Mouse (Mus musculus): Measurements from ENCODE around the gene Gm38392.
"Not testable (repeated sequence)": the region's sequence is repeated elsewhere in the genome, so short reads cannot be mapped to it uniquely, and the experiment has no call there.

The Gm38392 gene

GRCm38 (mm10) chr3:88287110-88287509 is at the start of gene Gm38392:
TSS of gene Gm38392 (minus strand) at chr3:88287210.
- no peak for DNase-seq (ENCODE audit: extremely low read depth, insufficient read length, low spot score)

- peak; percentile 97 for DNase-seq (ENCODE audit: extremely low read depth, insufficient read length, low spot score)
Measured at GRCm38 (mm10) chr3:88336058-88337013, 49.3 kb upstream of the Gm38392 start, which contains the start of the genes Tmem79 and Smg5. TSS of gene Tmem79 (minus strand) at chr3:88336148. TSS of gene Smg5 (plus strand) at chr3:88336260.

DNA sequence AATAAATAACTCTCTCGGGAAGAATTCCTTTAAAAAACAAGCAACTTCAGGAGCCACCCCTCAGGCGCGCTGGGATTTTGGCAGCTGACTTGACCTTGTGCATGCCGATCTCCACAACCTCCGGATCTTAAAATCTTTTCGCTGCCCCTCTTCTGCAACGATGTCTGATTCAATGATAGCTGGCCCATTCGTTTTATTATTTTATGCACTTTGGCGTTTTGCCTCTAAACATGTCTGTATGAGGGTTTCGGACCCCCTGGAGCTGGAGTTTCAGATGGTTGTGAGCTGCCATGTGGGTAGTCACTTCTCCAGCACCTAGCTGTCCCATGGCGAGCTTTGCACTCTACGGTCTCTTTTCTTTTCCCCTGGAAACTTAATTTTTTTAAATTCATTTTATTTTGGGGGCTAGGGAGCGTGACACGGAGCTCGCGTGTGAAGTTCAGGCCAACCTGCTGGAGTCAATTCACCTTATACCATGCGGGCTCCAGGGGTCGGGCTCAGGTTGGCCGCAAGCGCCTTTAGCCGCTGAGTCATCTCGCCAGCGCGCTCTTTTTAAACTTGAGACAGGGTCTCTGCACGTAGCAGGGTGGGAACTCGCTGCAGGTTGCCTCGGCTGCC is 48.5 kb upstream of the Gm38392 start:
- DNase-seq (ENCODE audit: extremely low read depth, insufficient read length, low spot score), result no peak

DNA sequence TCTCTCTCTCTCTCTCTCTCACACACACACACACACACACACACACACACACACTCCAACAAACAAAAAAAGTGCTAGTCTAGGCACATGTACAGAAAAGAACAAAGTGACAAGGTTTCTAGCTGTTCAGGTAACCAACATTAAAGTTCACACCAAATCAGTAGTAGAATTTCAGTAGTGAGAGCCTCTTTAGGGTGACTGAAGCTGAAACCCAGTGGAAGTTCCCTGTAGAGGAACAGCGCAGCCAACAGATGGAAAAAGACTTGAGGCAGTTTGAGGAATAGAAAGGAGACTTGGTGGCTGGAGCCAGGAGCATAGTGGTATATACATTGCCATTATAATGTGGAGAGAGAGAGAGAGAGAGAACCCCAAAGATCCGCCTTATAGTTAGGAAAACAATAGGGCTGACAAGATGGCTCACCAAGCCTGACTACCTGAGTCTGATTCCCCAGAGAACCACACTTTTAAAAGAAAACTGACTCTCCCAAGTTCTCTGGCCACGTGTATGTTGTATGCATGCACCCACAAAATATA is 48.0 kb upstream of the Gm38392 start:
- DNase-seq (ENCODE audit: extremely low read depth, insufficient read length, low spot score), result no peak

GRCm38 (mm10) chr3:88334029-88334658 is 47.1 kb upstream of the Gm38392 start:
- DNase-seq (ENCODE audit: extremely low read depth, insufficient read length, low spot score), result no peak

DNA sequence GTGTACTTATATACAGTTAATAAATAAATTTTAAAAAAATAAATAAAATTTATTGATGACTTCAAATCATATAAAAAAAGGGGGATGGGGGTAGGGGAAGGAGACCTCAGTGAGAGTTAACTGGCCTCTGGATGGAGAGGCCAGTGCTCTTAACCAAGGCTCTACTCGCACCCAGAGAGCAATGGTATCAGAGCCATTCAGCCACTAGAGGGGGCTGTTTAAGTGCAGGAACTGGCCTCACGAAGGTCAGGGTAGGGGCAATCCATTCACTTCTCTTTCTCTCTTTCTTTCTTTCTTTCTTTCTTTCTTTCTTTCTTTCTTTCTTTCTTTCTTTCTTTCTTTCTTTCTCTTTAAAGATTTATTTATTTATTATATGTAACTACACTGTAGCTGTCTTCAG is 44.3 kb upstream of the Gm38392 start:
- no peak for DNase-seq (ENCODE audit: extremely low read depth, insufficient read length, low spot score)

DNA sequence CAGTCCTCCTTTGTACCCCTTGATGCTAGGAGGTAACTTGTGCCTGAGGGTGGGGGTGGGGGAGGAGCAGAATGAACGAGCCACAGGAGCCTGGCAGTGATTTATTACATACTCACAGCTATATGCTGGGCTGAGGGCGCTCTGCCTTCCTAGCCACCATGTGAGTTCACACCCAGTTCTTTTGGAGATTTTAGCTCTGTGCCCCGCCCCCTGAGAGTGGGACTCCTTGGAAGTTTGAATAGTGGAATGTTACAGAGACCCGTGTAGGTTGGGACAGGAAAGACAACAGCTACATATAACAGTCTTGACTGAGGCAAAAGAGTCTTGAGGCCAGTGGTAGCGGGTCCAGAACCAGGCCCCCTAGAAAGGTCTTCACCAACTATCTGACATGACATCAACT is 41.9 kb upstream of the Gm38392 start:
- DNase-seq (ENCODE audit: extremely low read depth, insufficient read length, low spot score), result no peak

- DNase-seq (ENCODE audit: extremely low read depth, insufficient read length, low spot score), result peak; percentile 43
Measured at GRCm38 (mm10) chr3:88324951-88325405, 38.0 kb upstream of the Gm38392 start, which contains the start of gene Glmp. TSS of gene Glmp (plus strand) at chr3:88325023.

DNA sequence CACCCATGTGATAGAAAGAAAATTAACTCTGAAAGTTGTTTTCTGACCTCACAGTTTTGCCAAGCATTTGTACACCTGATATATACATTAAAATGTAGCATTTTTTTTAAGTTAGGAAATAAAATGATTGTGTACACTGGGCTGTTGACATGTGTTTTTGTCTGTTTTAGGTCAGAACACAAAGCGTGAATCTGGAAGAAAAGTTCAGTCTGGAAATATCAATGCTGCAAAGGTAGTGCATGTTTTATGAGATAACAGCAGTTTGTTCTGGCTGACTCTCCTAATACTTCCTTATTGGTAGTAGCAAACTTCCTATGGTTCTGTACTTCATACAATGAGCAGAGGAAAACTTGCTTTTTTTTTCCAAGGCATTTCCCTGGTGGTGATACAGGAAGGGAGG is 12.2 kb upstream of the Gm38392 start:
- DNase-seq (ENCODE audit: extremely low read depth, insufficient read length, low spot score), result no peak

- DNase-seq (ENCODE audit: extremely low read depth, insufficient read length, low spot score), result no peak
Measured at GRCm38 (mm10) chr3:88297321-88297851, 10.4 kb upstream of the Gm38392 start.

GRCm38 (mm10) chr3:88296561-88297318 is 9.7 kb upstream of the Gm38392 start, which contains the start of the genes Tsacc and Cct3:
TSS of gene Tsacc (minus strand) at chr3:88296999.
TSS of gene Cct3 (plus strand) at chr3:88297116.
- DNase-seq (ENCODE audit: extremely low read depth, insufficient read length, low spot score), result peak; percentile 100

- no peak for DNase-seq (ENCODE audit: extremely low read depth, insufficient read length, low spot score)
Measured at GRCm38 (mm10) chr3:88296110-88296560, 9.1 kb upstream of the Gm38392 start.

DNA sequence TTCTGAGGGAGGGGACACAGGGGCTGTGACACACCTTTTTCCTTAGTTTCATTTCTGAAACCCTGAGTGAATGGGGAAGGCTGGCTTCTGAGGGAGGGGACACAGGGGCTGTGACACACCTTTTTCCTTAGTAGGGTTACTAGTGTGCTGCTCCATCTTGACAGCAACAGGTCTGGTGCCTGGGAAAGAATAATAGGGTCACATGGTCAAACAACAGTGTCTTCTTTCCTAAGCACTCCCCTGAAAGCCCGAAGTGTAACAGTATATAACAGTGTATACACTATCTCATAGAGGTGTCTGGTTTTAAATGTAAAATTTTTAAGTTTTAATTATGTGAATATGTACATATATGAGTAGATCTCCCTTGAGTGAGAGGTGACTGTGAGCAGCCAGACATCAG is 8.3 kb upstream of the Gm38392 start:
- DNase-seq (ENCODE audit: extremely low read depth, insufficient read length, low spot score), result not testable (repeated sequence)

GRCm38 (mm10) chr3:88291970-88292369 is 5.0 kb upstream of the Gm38392 start:
- DNase-seq (ENCODE audit: extremely low read depth, insufficient read length, low spot score), result peak; percentile 34

- not testable (repeated sequence) for DNase-seq (ENCODE audit: extremely low read depth, insufficient read length, low spot score)
Measured at GRCm38 (mm10) chr3:88288133-88288713, 1.2 kb upstream of the Gm38392 start.

DNA sequence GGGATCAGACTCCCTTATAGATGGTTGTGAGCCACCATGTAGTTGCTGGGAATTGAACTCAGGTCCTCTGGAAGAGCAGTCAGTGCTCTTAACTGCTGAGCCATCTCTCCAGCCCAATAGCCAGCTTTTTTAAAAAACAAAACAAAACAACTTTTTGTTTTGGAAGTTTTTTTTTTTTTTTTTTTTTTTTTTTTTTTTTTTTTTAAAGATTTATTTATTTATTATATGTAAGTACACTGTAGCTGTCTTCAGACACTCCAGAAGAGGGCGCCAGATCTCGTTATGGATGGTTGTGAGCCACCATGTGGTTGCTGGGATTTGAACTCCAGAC is 1.5 kb downstream of the Gm38392 start:
- DNase-seq (ENCODE audit: extremely low read depth, insufficient read length, low spot score), result not testable (repeated sequence)

- not testable (repeated sequence) for DNase-seq (ENCODE audit: extremely low read depth, insufficient read length, low spot score)
Measured at GRCm38 (mm10) chr3:88284815-88285564, 2.0 kb downstream of the Gm38392 start.

DNA sequence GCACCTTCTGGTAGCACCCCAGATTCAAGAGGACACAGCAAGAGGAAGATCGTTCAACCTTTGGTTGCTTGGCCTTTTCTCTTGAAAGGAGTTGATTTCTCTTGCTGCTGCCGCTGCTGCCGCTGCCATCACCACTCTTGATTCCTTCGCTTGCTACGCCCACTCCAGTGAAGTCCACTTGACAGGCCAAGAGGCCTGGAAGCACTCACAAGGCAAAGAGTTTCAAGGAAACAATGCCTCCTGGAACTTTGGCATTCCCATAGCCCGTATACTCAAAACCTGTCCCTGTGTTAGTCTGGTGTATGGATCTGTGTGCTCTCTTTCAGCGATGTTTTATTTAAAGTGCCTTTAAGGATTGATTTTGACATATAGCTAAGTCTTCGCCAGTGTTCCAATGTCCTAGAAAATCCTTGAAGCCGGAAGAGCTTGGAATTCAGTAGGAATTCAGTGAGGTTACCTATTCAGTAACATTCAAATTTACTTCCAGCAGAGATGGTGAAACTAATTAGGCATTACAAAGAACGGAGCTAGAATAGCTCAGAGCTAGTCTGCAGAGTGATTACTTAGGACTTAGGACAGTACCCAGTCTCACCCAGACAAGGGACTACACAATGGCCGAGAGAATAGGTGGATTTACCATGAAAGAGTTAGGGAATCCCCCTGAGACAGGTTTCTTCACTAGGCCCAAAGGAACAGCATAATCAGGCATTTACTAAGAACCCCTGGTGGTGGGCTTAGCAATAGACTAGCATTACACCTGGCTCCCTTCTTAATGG is 5.7 kb downstream of the Gm38392 start:
- not testable (repeated sequence) for DNase-seq (ENCODE audit: extremely low read depth, insufficient read length, low spot score)
